Mouse (Mus musculus) embryonic facial prominence, embryonic 10.5 days (tissue): ENCODE results near the gene Mmgt1. TPM values are rescaled to one million over a fixed set of nuclear protein-coding genes. Genes with fewer than 3 reads are reported as not detected.
A peak's percentile ranks its signal among the peaks of the same experiment; 100 is the strongest.

Experiments used
- DNase-seq: peaks from one replicate; pipeline ENCODE4 v3.0.0-alpha.2; 2017; ENCODE audit warnings: low spot score
- H3K27ac ChIP-seq: fragments of 300-500 bp; sonication (generic); replicated peaks from 2 replicates; pipeline ENCODE4 v1.5.1; 2016; ENCODE audit warnings: mild to moderate bottlenecking
- H3K27me3 ChIP-seq: fragments of 300-500 bp; sonication (generic); replicated peaks from 2 replicates; pipeline ENCODE4 v1.6.1; 2016; ENCODE audit warnings: low read depth, mild to moderate bottlenecking; ENCODE audit not compliant: poor library complexity, severe bottlenecking
- H3K36me3 ChIP-seq: fragments of 300-500 bp; sonication (generic); replicated peaks from 2 replicates; pipeline ENCODE4 v1.6.1; 2016; ENCODE audit warnings: mild to moderate bottlenecking, moderate library complexity
- H3K4me1 ChIP-seq: fragments of 300-500 bp; sonication (generic); 2 replicates; pipeline ENCODE4 v1.6.1; 2016
- H3K4me3 ChIP-seq: fragments of 300-500 bp; sonication (generic); 2 replicates; pipeline ENCODE4 v1.5.1; 2016; ENCODE audit warnings: mild to moderate bottlenecking, moderate library complexity
- H3K9me3 ChIP-seq: fragments of 300-500 bp; sonication (generic); 2 replicates; pipeline ENCODE4 v1.6.1; 2016; ENCODE audit warnings: mild to moderate bottlenecking
- WGBS: fragments of 180-500 bp; shearing (Covaris S2); methylation state at CpG from one replicate; pipeline ENCODE4 v1.1.7; 2016; 5-methylcytosine and 5-hydroxymethylcytosine counted together
- microRNA-seq: library from miRNA; unstranded; fragments of <30 nt; microRNA quantifications from one replicate; pipeline ENCODE4, GENCODE M21; 2017
- polyA plus RNA-seq: library from polyadenylated mRNA; unstranded; fragments of >200 nt; fragmentation: Nextera tagmentation; extraction: Ambion mirVana; gene quantifications from 2 replicates; pipeline ENCODE4 v1.2.1, GENCODE M21; 2016

Gene Mmgt1
- polyA plus RNA-seq, 1 experiment from 2014 or later: 34.4 TPM

- DNase-seq: no peak
- H3K27ac ChIP-seq: no peak overlapping the region
- no peaks in the 10 kb centered on the region for H3K36me3 ChIP-seq
- H3K4me3 ChIP-seq: no peak overlapping the region
- no peaks in the 10 kb centered on the region for H3K4me1 ChIP-seq
- no peaks in the 10 kb centered on the region for H3K27me3 ChIP-seq
- WGBS: 80% methylated on average over 3 of the region's 3 CpGs
- H3K9me3 ChIP-seq: no peaks in the 10 kb centered on the region
Observed at GRCm38 (mm10) chrX:56553584-56553983, 44.3 kb downstream of the Mmgt1 start.

GRCm38 (mm10) chrX:56549506-56549905, 48.4 kb downstream of the Mmgt1 start, which contains the start of gene Gm648:
Gene Gm648 (minus strand): TSS chrX:56549606.
- Histone ChIP-seq H3K27me3 (no peaks in the 10 kb centered on the region), H3K4me3 (no peak within 1 kb of the TSS), H3K27ac (no peak within 1 kb of the TSS), H3K9me3 (no peaks in the 10 kb centered on the region), H3K36me3 (no peaks in the 10 kb centered on the region), H3K4me1 (no peaks in the 10 kb centered on the region)
- no peak for DNase-seq
- WGBS: 86% methylated on average over 7 of the region's 7 CpGs

- H3K36me3 ChIP-seq: no peaks in the 10 kb centered on the region
- DNase-seq: peak; percentile 47
- H3K9me3 ChIP-seq: no peaks in the 10 kb centered on the region
- H3K27me3 ChIP-seq: no peaks in the 10 kb centered on the region
- H3K4me1 ChIP-seq: no peaks in the 10 kb centered on the region
- WGBS: 54% methylated on average over 4 of the region's 4 CpGs
- no peak overlapping the region for H3K4me3 ChIP-seq
- no peak overlapping the region for H3K27ac ChIP-seq
Observed at GRCm38 (mm10) chrX:56537162-56537561, 60.7 kb downstream of the Mmgt1 start.

Small RNA genes lying within 50 kb of the gene (microRNA-seq; reads per million reads assigned to microRNA genes)
- gene Mir5116: not detected

Other genes with a start within 250 kb of the Mmgt1 start
- 5.3 and 6.7 TPM in 2 replicates for gene Smim10l2a, start 223.5 kb downstream of the Mmgt1 start, polyA plus RNA-seq
- gene Gm2174, start 150.1 kb downstream of the Mmgt1 start, polyA plus RNA-seq: 0.61 and 1.2 TPM in 2 replicates
- 22.9 and 24.8 TPM in 2 replicates for gene Ints6l, start 143.2 kb downstream of the Mmgt1 start, polyA plus RNA-seq
- not detected in 2 replicates for gene Gm10477, start 73.3 kb downstream of the Mmgt1 start, polyA plus RNA-seq
- not detected in 2 replicates for gene Gm648, start 48.5 kb downstream of the Mmgt1 start, polyA plus RNA-seq
- 8.9 and 9.9 TPM in 2 replicates for gene Slc9a6, start 11.7 kb upstream of the Mmgt1 start, polyA plus RNA-seq
- gene Fhl1, start 133.7 kb upstream of the Mmgt1 start, polyA plus RNA-seq: 42.7 and 57.6 TPM in 2 replicates
- 2.1 and 2.5 TPM in 2 replicates for gene Map7d3, start 224.3 kb upstream of the Mmgt1 start, polyA plus RNA-seq